Mouse (Mus musculus) brain, embryonic 14.5 days (tissue): ENCODE results near the gene Pacs1.

ENCODE experiments used
- CTCF ChIP-seq: fragments of 200-500 bp; IDR thresholded peaks from 2 replicates; pipeline ENCODE4 v1.5.1; 2012; ENCODE audit warnings: inconsistent platforms, mild to moderate bottlenecking, moderate library complexity, borderline replicate concordance; ENCODE audit not compliant: insufficient read depth, insufficient read length; ENCODE audit errors: extremely low read depth
- POLR2A ChIP-seq: fragments of 200-500 bp; IDR thresholded peaks from 2 replicates; pipeline ENCODE4 v1.6.1; 2012; ENCODE audit warnings: mild to moderate bottlenecking, inconsistent platforms, borderline replicate concordance; ENCODE audit not compliant: poor library complexity, insufficient read depth, insufficient read length, severe bottlenecking; ENCODE audit errors: extremely low read depth

GRCm38 (mm10) chr19:5139640-5140039 is 133.3 kb downstream of the Pacs1 start:
- TF ChIP-seq CTCF (peak; percentile 63; the same call in 1 of the 2 replicates), POLR2A (no peak)
